Mouse (Mus musculus) MEL-GATA-1-ER (cell line): ENCODE results near the gene Trpm8.

Experiments used
- DNase-seq: peaks from one replicate; pipeline ENCODE4 v3.0.0-alpha.2; 2012; ENCODE audit warnings: low read depth; ENCODE audit errors: extremely low read depth

Gene Trpm8

GRCm38 (mm10) chr1:88264869-88265240 is 12.6 kb upstream of the Trpm8 start:
- no peak for DNase-seq

- no peak for DNase-seq
Measured at GRCm38 (mm10) chr1:88266123-88266522, 11.3 kb upstream of the Trpm8 start.

- DNase-seq: no peak
Measured at GRCm38 (mm10) chr1:88267489-88267888, 10.0 kb upstream of the Trpm8 start.

GRCm38 (mm10) chr1:88268070-88268469 is 9.4 kb upstream of the Trpm8 start:
- DNase-seq: no peak

GRCm38 (mm10) chr1:88269539-88270309 is 7.7 kb upstream of the Trpm8 start:
- DNase-seq: no peak

GRCm38 (mm10) chr1:88272851-88273250 is 4.6 kb upstream of the Trpm8 start:
- DNase-seq: no peak

- DNase-seq: no peak
Measured at GRCm38 (mm10) chr1:88273326-88273725, 4.1 kb upstream of the Trpm8 start.

GRCm38 (mm10) chr1:88273832-88274231 is 3.6 kb upstream of the Trpm8 start:
- DNase-seq: no peak

GRCm38 (mm10) chr1:88274371-88275077 is 2.9 kb upstream of the Trpm8 start:
- DNase-seq: no peak

GRCm38 (mm10) chr1:88275078-88275680 is 2.3 kb upstream of the Trpm8 start:
- no peak for DNase-seq

GRCm38 (mm10) chr1:88275698-88276523 is 1.6 kb upstream of the Trpm8 start:
- DNase-seq: peak; percentile 35

- no peak for DNase-seq
Measured at GRCm38 (mm10) chr1:88276524-88277097, 850 bp upstream of the Trpm8 start.

GRCm38 (mm10) chr1:88277818-88278511 is 504 bp downstream of the Trpm8 start:
- DNase-seq: no peak

GRCm38 (mm10) chr1:88279111-88280005 is 1.9 kb downstream of the Trpm8 start:
- no peak for DNase-seq

GRCm38 (mm10) chr1:88280006-88280690 is 2.7 kb downstream of the Trpm8 start:
- DNase-seq: no peak

GRCm38 (mm10) chr1:88282301-88282700 is 4.8 kb downstream of the Trpm8 start:
- no peak for DNase-seq

GRCm38 (mm10) chr1:88283376-88284227 is 6.1 kb downstream of the Trpm8 start:
- no peak for DNase-seq
